Mouse (Mus musculus): ENCODE data around the gene Akap2. TPM values are rescaled to one million over a fixed set of nuclear protein-coding genes. Genes with fewer than 3 reads are reported as not detected.

Akap2 gene
- total RNA-seq, 2 experiments from 2014 or later, result 39.4 to 43.5 TPM

- no peak for DNase-seq (ENCODE audit: low spot score in 2 of 2)
- intact Hi-C loops (cut with DNase I), result no loop called here
Measured at GRCm38 (mm10) chr4:57743325-57743929, 26.0 kb downstream of the Akap2 start.

- intact Hi-C loops (cut with DNase I), result no loop called here
- no peak for DNase-seq (ENCODE audit: low spot score in 2 of 2)
Measured at GRCm38 (mm10) chr4:57750651-57751050, 33.2 kb downstream of the Akap2 start.

- intact Hi-C loops (cut with DNase I), result no loop called here
- no peak for DNase-seq (ENCODE audit: low spot score in 2 of 2)
Measured at GRCm38 (mm10) chr4:57751054-57751453, 33.6 kb downstream of the Akap2 start.

- intact Hi-C loops (cut with DNase I), result no loop called here
- no peak for DNase-seq (ENCODE audit: low spot score in 2 of 2)
Measured at GRCm38 (mm10) chr4:57751566-57751965, 34.1 kb downstream of the Akap2 start.

- DNase-seq (ENCODE audit: low spot score in 2 of 2), result no peak
- intact Hi-C loops (cut with DNase I), result no loop called here
Measured at GRCm38 (mm10) chr4:57755085-57755484, 37.6 kb downstream of the Akap2 start.

GRCm38 (mm10) chr4:57757997-57758396 is 40.5 kb downstream of the Akap2 start:
- intact Hi-C loops (cut with DNase I), result no loop called here
- no peak for DNase-seq (ENCODE audit: low spot score in 2 of 2)

GRCm38 (mm10) chr4:57762424-57762823 is 45.0 kb downstream of the Akap2 start:
- DNase-seq (ENCODE audit: low spot score in 2 of 2), result no peak
- intact Hi-C loops (cut with DNase I), result no loop called here

- no peak for DNase-seq (ENCODE audit: low spot score in 2 of 2)
- intact Hi-C loops (cut with DNase I), result no loop called here
Measured at GRCm38 (mm10) chr4:57764392-57764791, 46.9 kb downstream of the Akap2 start.

- no peak for DNase-seq (ENCODE audit: low spot score in 2 of 2)
- intact Hi-C loops (cut with DNase I), result no loop called here
Measured at GRCm38 (mm10) chr4:57764926-57765325, 47.5 kb downstream of the Akap2 start.

- DNase-seq (ENCODE audit: low spot score in 2 of 2), result no peak
- intact Hi-C loops (cut with DNase I), result no loop called here
Measured at GRCm38 (mm10) chr4:57765806-57766205, 48.3 kb downstream of the Akap2 start.

- intact Hi-C loops (cut with DNase I), result no loop called here
- no peak for DNase-seq (ENCODE audit: low spot score in 2 of 2)
Measured at GRCm38 (mm10) chr4:57769007-57769406, 51.5 kb downstream of the Akap2 start.

GRCm38 (mm10) chr4:57770185-57770823 is 52.8 kb downstream of the Akap2 start:
- intact Hi-C loops (cut with DNase I), result no loop called here
- no peak for DNase-seq (ENCODE audit: low spot score in 2 of 2)

- DNase-seq (ENCODE audit: low spot score in 2 of 2), result no peak
- intact Hi-C loops (cut with DNase I), result no loop called here
Measured at GRCm38 (mm10) chr4:57771558-57772219, 54.2 kb downstream of the Akap2 start.

- no peak for DNase-seq (ENCODE audit: low spot score in 2 of 2)
- intact Hi-C loops (cut with DNase I), result no loop called here
Measured at GRCm38 (mm10) chr4:57772851-57773510, 55.5 kb downstream of the Akap2 start.

- no peak for DNase-seq (ENCODE audit: low spot score in 2 of 2)
- intact Hi-C loops (cut with DNase I), result no loop called here
Measured at GRCm38 (mm10) chr4:57774517-57774916, 57.1 kb downstream of the Akap2 start.

GRCm38 (mm10) chr4:57775582-57775981 is 58.1 kb downstream of the Akap2 start:
- no peak for DNase-seq (ENCODE audit: low spot score in 2 of 2)
- intact Hi-C loops (cut with DNase I), result no loop called here

GRCm38 (mm10) chr4:57780403-57780802 is 62.9 kb downstream of the Akap2 start:
- intact Hi-C loops (cut with DNase I), result loop anchor here (5.0 kb wide), 2 partner anchors 102 to 108 kb away; no protein-coding TSS in a partner anchor
- no peak for DNase-seq (ENCODE audit: low spot score in 2 of 2)

GRCm38 (mm10) chr4:57780833-57781641 is 63.6 kb downstream of the Akap2 start:
- intact Hi-C loops (cut with DNase I), result loop anchor here (5.0 kb wide), 2 partner anchors 101 to 109 kb away; no protein-coding TSS in a partner anchor
- no peak for DNase-seq (ENCODE audit: low spot score in 2 of 2)

- intact Hi-C loops (cut with DNase I), result loop anchor here (5.0 kb wide), 2 partner anchors 100 to 110 kb away; no protein-coding TSS in a partner anchor
- peak; percentile 48 to 55 for DNase-seq (ENCODE audit: low spot score in 2 of 2)
Measured at GRCm38 (mm10) chr4:57781994-57782393, 64.5 kb downstream of the Akap2 start.
